Mouse (Mus musculus): Measurements from ENCODE around the gene Egfl7. TPM values are rescaled to one million over a fixed set of nuclear protein-coding genes. Genes with fewer than 3 reads are reported as not detected.
A peak's percentile ranks its signal among the peaks of the same experiment; 100 is the strongest.

Egfl7 gene
- polyA plus RNA-seq, 1 experiment from 2014 or later = 54.9 TPM

GRCm38 (mm10) chr2:26585713-26586112 lies 5.9 kb downstream of the Egfl7 start:
- WGBS = 67% methylated on average over 6 of the region's 6 CpGs
- Histone ChIP-seq H3K36me3 (replicated peaks) (no peaks in the 10 kb centered on the region), H3K27me3 (peaks cover 5% of the 10 kb centered on the region; the same call in 1 of the 2 replicates), H3K4me3 (replicated peaks) (no peak overlapping the region), H3K4me1 (peaks cover 10% of the 10 kb centered on the region; the same call in 1 of the 2 replicates), H3K9ac (no peak overlapping the region), H3K9me3 (no peaks in the 10 kb centered on the region), H3K27ac (no peak overlapping the region), H3K4me2 (no peak overlapping the region)
- no peak for ATAC-seq (ENCODE audit: low FRiP score)

GRCm38 (mm10) chr2:26586294-26587043 lies 6.7 kb downstream of the Egfl7 start, which contains the start of gene Gm20532:
Gene Gm20532, plus strand, starts transcription at chr2:26586639.
- Histone ChIP-seq H3K27me3 (peaks cover 5% of the 10 kb centered on the region; the same call in 1 of the 2 replicates), H3K4me1 (peaks cover 10% of the 10 kb centered on the region; the same call in 1 of the 2 replicates), H3K4me2 (peak within 1 kb of the TSS; percentile 75), H3K9ac (peak within 1 kb of the TSS; percentile 61), H3K27ac (peak within 1 kb of the TSS; percentile 21; the same call in 1 of the 2 replicates), H3K4me3 (replicated peaks) (peak within 1 kb of the TSS; percentile 65), H3K9me3 (no peaks in the 10 kb centered on the region), H3K36me3 (replicated peaks) (no peaks in the 10 kb centered on the region)
- ATAC-seq (ENCODE audit: low FRiP score) = peak; percentile 90
- WGBS = under 1% methylated on average over 64 of the region's 65 CpGs

DNA sequence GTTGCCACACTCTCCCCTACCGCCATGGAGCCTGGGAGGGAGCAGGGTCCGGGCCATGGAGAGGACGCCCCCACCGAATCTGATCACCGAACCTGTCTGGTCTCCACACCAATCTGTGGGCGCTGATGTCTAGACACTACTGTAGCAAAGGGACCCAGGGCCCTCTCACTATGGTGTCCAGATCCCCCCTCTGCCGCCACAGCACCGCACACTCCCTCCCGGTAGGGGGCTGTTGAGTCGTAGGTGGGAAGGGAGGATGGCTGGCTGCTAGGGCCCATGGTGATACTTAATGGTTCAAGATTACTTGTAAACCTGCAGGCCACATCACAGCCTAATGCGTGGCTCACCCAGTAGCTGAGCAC lies 7.2 kb downstream of the Egfl7 start:
- peaks cover 10% of the 10 kb centered on the region; the same call in 1 of the 2 replicates for H3K4me1 ChIP-seq
- H3K27ac ChIP-seq = 0 out of 2 replicates have a peak overlapping the region, but pooled peaks have one; percentile 21
- peak overlapping the region; percentile 61 for H3K9ac ChIP-seq
- 8% methylated on average over 11 of the region's 11 CpGs for WGBS
- peak overlapping the region; percentile 65 for H3K4me3 ChIP-seq (replicated peaks)
- peak; percentile 66; the same call in 1 of the 2 replicates for ATAC-seq (ENCODE audit: low FRiP score)
- no peaks in the 10 kb centered on the region for H3K36me3 ChIP-seq (replicated peaks)
- peaks cover 5% of the 10 kb centered on the region; the same call in 1 of the 2 replicates for H3K27me3 ChIP-seq
- H3K9me3 ChIP-seq = no peaks in the 10 kb centered on the region
- H3K4me2 ChIP-seq = peak overlapping the region; percentile 75

DNA sequence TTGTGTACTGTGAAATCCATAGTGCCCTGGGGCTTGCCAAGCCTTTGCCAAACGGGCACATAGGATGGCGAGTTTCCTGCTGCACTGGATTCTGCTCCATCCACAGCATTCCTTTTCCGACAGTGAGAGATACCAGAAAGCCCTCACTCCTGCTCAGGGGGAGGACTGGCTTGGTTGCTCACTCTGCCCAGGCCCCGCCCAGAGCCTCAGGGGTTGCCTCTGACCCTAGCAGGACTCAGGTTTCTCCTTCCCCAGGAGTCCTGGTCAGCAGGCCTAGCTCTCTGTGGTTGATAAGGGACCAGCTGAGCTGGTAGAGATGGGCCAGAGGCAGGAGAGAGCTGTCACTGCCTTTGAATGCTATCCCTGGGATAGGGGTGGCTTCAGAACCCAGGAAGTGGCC lies 8.8 kb downstream of the Egfl7 start:
- no peak for ATAC-seq (ENCODE audit: low FRiP score)
- Histone ChIP-seq H3K9ac (no peak overlapping the region), H3K9me3 (no peaks in the 10 kb centered on the region), H3K36me3 (replicated peaks) (no peaks in the 10 kb centered on the region), H3K4me1 (peaks cover 10% of the 10 kb centered on the region; the same call in 1 of the 2 replicates), H3K4me2 (peak overlapping the region; percentile 6; the same call in 1 of the 2 replicates), H3K27me3 (peaks cover 5% of the 10 kb centered on the region; the same call in 1 of the 2 replicates), H3K4me3 (replicated peaks) (no peak overlapping the region), H3K27ac (no peak overlapping the region)
- WGBS = 53% methylated on average over 4 of the region's 4 CpGs

DNA sequence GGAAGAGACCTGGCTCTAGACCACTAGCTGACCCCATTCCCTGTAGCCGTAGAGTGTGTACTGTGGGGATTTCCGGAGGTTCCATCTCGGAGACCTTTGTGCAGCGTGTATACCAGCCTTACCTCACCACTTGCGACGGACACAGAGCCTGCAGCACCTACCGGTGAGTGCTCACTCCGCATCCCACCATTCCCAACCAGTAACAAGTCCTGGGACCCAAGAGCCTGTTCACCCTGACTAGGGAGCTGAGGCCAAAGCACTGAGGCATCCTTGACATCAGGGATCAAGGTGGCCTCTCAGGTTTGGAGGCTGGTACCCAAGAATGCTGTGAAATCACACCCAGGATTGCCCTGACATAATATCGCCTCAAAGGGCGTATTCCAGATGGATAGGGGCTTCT lies 9.5 kb downstream of the Egfl7 start:
- 92% methylated on average over 10 of the region's 10 CpGs for WGBS
- Histone ChIP-seq H3K27ac (no peak overlapping the region), H3K27me3 (peaks cover 5% of the 10 kb centered on the region; the same call in 1 of the 2 replicates), H3K36me3 (replicated peaks) (no peaks in the 10 kb centered on the region), H3K4me2 (no peak overlapping the region), H3K9me3 (no peaks in the 10 kb centered on the region), H3K4me3 (replicated peaks) (no peak overlapping the region), H3K4me1 (peaks cover 10% of the 10 kb centered on the region; the same call in 1 of the 2 replicates), H3K9ac (no peak overlapping the region)
- ATAC-seq (ENCODE audit: low FRiP score) = no peak

- Histone ChIP-seq H3K4me1 (peaks cover 10% of the 10 kb centered on the region; the same call in 1 of the 2 replicates), H3K9me3 (no peaks in the 10 kb centered on the region), H3K9ac (no peak overlapping the region), H3K27me3 (peaks cover 5% of the 10 kb centered on the region; the same call in 1 of the 2 replicates), H3K4me2 (no peak overlapping the region), H3K4me3 (replicated peaks) (no peak overlapping the region), H3K27ac (no peak overlapping the region), H3K36me3 (replicated peaks) (no peaks in the 10 kb centered on the region)
- no peak for ATAC-seq (ENCODE audit: low FRiP score)
- 95% methylated on average over 7 of the region's 7 CpGs for WGBS
Observed at GRCm38 (mm10) chr2:26590282-26590681, 10.5 kb downstream of the Egfl7 start.

DNA sequence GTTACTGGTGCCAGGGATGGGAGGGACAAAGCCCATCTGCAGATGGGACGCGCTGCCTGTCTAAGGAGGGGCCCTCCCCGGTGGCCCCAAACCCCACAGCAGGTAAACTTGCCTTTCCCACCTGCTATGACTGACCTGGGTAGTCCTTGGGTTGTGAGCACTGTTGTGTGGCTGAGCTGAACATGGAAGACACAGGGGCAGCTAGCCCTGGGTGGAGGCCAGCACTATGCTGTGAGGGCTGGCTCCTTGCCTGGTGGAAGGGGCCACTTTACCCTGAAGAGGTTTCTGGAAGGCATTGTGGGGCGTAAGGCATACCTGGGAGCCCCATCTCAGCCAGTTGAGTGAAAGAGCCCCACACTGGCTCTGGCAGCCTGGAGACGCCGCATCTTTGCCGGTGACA lies 11.1 kb downstream of the Egfl7 start:
- ATAC-seq (ENCODE audit: low FRiP score) = no peak
- no peak overlapping the region for H3K4me2 ChIP-seq
- H3K4me1 ChIP-seq = peaks cover 10% of the 10 kb centered on the region; the same call in 1 of the 2 replicates
- H3K27ac ChIP-seq = no peak overlapping the region
- no peak overlapping the region for H3K4me3 ChIP-seq (replicated peaks)
- H3K9ac ChIP-seq = no peak overlapping the region
- no peaks in the 10 kb centered on the region for H3K9me3 ChIP-seq
- WGBS = 95% methylated on average over 7 of the region's 7 CpGs
- no peaks in the 10 kb centered on the region for H3K36me3 ChIP-seq (replicated peaks)
- H3K27me3 ChIP-seq = peaks cover 5% of the 10 kb centered on the region; the same call in 1 of the 2 replicates

GRCm38 (mm10) chr2:26591416-26591815 lies 11.6 kb downstream of the Egfl7 start:
- WGBS = 94% methylated on average over 12 of the region's 12 CpGs
- H3K4me2 ChIP-seq = no peak overlapping the region
- H3K27me3 ChIP-seq = peaks cover 5% of the 10 kb centered on the region; the same call in 1 of the 2 replicates
- H3K9me3 ChIP-seq = no peaks in the 10 kb centered on the region
- H3K4me3 ChIP-seq (replicated peaks) = no peak overlapping the region
- no peaks in the 10 kb centered on the region for H3K36me3 ChIP-seq (replicated peaks)
- H3K27ac ChIP-seq = no peak overlapping the region
- H3K9ac ChIP-seq = no peak overlapping the region
- H3K4me1 ChIP-seq = peaks cover 6% of the 10 kb centered on the region; the same call in 1 of the 2 replicates
- no peak for ATAC-seq (ENCODE audit: low FRiP score)

GRCm38 (mm10) chr2:26593211-26594021 lies 13.6 kb downstream of the Egfl7 start:
- no peaks in the 10 kb centered on the region for H3K27me3 ChIP-seq
- no peak for ATAC-seq (ENCODE audit: low FRiP score)
- WGBS = 74% methylated on average over 9 of the region's 9 CpGs
- H3K36me3 ChIP-seq (replicated peaks) = no peaks in the 10 kb centered on the region
- H3K27ac ChIP-seq = no peak overlapping the region
- no peaks in the 10 kb centered on the region; the same call in 1 of the 2 replicates for H3K4me1 ChIP-seq
- no peak overlapping the region for H3K4me3 ChIP-seq (replicated peaks)
- no peak overlapping the region for H3K9ac ChIP-seq
- H3K4me2 ChIP-seq = no peak overlapping the region
- no peaks in the 10 kb centered on the region for H3K9me3 ChIP-seq

GRCm38 (mm10) chr2:26594022-26594346 lies 14.2 kb downstream of the Egfl7 start:
- WGBS = 71% methylated on average over 9 of the region's 9 CpGs
- Histone ChIP-seq H3K27me3 (no peaks in the 10 kb centered on the region), H3K27ac (no peak overlapping the region), H3K4me3 (replicated peaks) (no peak overlapping the region), H3K9ac (no peak overlapping the region), H3K36me3 (replicated peaks) (no peaks in the 10 kb centered on the region), H3K4me2 (no peak overlapping the region), H3K4me1 (no peaks in the 10 kb centered on the region; the same call in 1 of the 2 replicates), H3K9me3 (no peaks in the 10 kb centered on the region)
- ATAC-seq (ENCODE audit: low FRiP score) = no peak

DNA sequence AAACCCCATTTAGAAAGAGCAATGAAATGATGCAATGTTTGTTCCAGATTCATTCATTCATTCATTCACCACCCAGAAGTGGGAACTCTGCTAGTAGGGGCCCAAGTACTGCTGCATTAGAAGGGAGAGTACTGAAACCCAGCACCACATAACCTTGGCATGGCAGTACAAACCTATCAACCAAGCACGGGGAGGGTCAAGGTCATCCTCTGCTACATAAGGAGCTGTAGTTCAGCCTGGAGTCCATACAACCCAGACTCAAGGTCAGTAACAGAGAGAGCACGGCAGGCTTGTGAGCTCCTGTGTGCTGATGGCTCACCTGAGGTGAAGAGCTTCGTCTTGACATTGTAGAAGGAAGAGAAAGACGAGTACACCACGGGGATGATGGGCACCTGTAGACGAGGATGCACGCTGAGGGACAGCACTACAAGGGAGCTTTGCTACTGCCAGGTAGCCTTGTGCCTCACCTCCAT lies 14.7 kb downstream of the Egfl7 start:
- Histone ChIP-seq H3K4me3 (replicated peaks) (no peak overlapping the region), H3K9me3 (no peaks in the 10 kb centered on the region), H3K36me3 (replicated peaks) (no peaks in the 10 kb centered on the region), H3K4me1 (no peaks in the 10 kb centered on the region; the same call in 1 of the 2 replicates), H3K27me3 (no peaks in the 10 kb centered on the region), H3K4me2 (no peak overlapping the region), H3K27ac (no peak overlapping the region), H3K9ac (no peak overlapping the region)
- ATAC-seq (ENCODE audit: low FRiP score) = no peak
- 92% methylated on average over 7 of the region's 7 CpGs for WGBS

Data from forebrain, embryonic 12.5 days (tissue).